Mouse (Mus musculus) frontal cortex, postnatal 10 days (tissue): Measurements from ENCODE around the gene Spsb4.

Source experiments
- DNase-seq, 2 experiments: peaks; one replicate each; pipeline ENCODE4 v3.0.0; 2022; ENCODE audit warnings: low spot score in 2 of 2, mixed read lengths in 1 of 2

Gene Spsb4

GRCm38 (mm10) chr9:97018677-97019147 lies at the start of gene Spsb4:
TSS of gene Spsb4 (minus strand) at chr9:97018843.
- DNase-seq, result peak; percentile 69 to 79

- no peak for DNase-seq
Measured at GRCm38 (mm10) chr9:97067761-97068160, 49.1 kb upstream of the Spsb4 start.

GRCm38 (mm10) chr9:97065885-97066284 lies 47.2 kb upstream of the Spsb4 start:
- DNase-seq, result no peak

- no peak for DNase-seq
Measured at GRCm38 (mm10) chr9:97065216-97065615, 46.6 kb upstream of the Spsb4 start.

- no peak for DNase-seq
Measured at GRCm38 (mm10) chr9:97064161-97064560, 45.5 kb upstream of the Spsb4 start.

- no peak for DNase-seq
Measured at GRCm38 (mm10) chr9:97061696-97062095, 43.1 kb upstream of the Spsb4 start.

GRCm38 (mm10) chr9:97056541-97057338 lies 38.1 kb upstream of the Spsb4 start:
- DNase-seq, result no peak

GRCm38 (mm10) chr9:97055906-97056305 lies 37.3 kb upstream of the Spsb4 start:
- no peak for DNase-seq

GRCm38 (mm10) chr9:97051176-97051575 lies 32.5 kb upstream of the Spsb4 start:
- DNase-seq, result no peak

GRCm38 (mm10) chr9:97046240-97046639 lies 27.6 kb upstream of the Spsb4 start:
- no peak for DNase-seq

- no peak for DNase-seq
Measured at GRCm38 (mm10) chr9:97041633-97042032, 23.0 kb upstream of the Spsb4 start.

GRCm38 (mm10) chr9:97038010-97038409 lies 19.4 kb upstream of the Spsb4 start:
- DNase-seq, result no peak

GRCm38 (mm10) chr9:97036656-97037055 lies 18.0 kb upstream of the Spsb4 start:
- DNase-seq, result no peak

GRCm38 (mm10) chr9:97027361-97027760 lies 8.7 kb upstream of the Spsb4 start:
- no peak for DNase-seq

- no peak for DNase-seq
Measured at GRCm38 (mm10) chr9:97026006-97026405, 7.4 kb upstream of the Spsb4 start.

- no peak for DNase-seq
Measured at GRCm38 (mm10) chr9:97024451-97024850, 5.8 kb upstream of the Spsb4 start.

GRCm38 (mm10) chr9:97022948-97023347 lies 4.3 kb upstream of the Spsb4 start:
- no peak for DNase-seq

- DNase-seq, result no peak
Measured at GRCm38 (mm10) chr9:97022371-97022770, 3.7 kb upstream of the Spsb4 start.

- DNase-seq, result no peak
Measured at GRCm38 (mm10) chr9:97020152-97020551, 1.5 kb upstream of the Spsb4 start.

GRCm38 (mm10) chr9:97019686-97020085 lies 1.0 kb upstream of the Spsb4 start:
- no peak for DNase-seq

- no peak for DNase-seq
Measured at GRCm38 (mm10) chr9:97019231-97019630, 588 bp upstream of the Spsb4 start.

- DNase-seq, result peak; percentile 76
Measured at GRCm38 (mm10) chr9:97017811-97018641, 617 bp downstream of the Spsb4 start.
